Mouse (Mus musculus) right cerebral cortex, postnatal 25 days (tissue): ENCODE results near the gene Stat2.
"Not testable (repeated sequence)": the region's sequence is repeated elsewhere in the genome, so short reads cannot be mapped to it uniquely, and the experiment has no call there.

ENCODE experiments used
- DNase-seq: peaks from one replicate; pipeline ENCODE4 v3.0.0; 2022

Gene Stat2

DNA sequence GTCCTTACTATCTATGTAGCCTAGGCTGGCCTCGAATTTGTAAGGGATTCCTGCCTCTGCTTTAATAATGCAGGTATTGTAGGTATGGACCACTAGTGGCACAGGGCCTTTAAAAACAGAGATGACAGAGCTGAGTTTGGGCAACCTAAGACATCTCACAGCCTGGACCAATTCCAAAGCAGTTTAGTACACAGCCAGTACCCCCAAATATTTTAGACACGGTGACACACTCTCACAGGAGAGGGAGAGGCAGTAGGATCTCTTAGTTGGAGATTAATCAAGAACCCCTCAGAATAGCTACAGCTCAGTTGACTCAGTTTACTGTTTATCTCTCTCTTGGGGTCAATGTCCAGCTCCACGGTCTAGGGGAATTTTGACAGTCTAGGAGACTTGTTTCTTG, 32.0 kb downstream of the Stat2 start:
- no peak for DNase-seq

DNA sequence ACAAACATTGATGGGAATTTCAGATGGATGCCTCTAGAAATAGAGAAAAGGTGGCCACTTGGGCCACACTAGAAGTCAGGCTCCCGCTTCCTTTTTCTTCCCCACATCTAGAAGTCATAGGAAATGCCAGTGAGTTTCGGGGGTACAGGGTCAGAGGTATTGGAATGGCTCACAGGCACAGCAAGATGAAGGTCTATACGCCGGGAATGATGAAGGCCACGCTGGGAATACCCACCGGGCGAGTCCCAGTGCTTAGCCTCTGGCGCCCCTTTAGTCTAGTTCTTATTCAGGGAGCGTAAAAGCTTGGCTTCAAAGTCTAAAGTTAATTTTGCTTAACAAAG, 32.4 kb downstream of the Stat2 start:
- DNase-seq, result no peak

DNA sequence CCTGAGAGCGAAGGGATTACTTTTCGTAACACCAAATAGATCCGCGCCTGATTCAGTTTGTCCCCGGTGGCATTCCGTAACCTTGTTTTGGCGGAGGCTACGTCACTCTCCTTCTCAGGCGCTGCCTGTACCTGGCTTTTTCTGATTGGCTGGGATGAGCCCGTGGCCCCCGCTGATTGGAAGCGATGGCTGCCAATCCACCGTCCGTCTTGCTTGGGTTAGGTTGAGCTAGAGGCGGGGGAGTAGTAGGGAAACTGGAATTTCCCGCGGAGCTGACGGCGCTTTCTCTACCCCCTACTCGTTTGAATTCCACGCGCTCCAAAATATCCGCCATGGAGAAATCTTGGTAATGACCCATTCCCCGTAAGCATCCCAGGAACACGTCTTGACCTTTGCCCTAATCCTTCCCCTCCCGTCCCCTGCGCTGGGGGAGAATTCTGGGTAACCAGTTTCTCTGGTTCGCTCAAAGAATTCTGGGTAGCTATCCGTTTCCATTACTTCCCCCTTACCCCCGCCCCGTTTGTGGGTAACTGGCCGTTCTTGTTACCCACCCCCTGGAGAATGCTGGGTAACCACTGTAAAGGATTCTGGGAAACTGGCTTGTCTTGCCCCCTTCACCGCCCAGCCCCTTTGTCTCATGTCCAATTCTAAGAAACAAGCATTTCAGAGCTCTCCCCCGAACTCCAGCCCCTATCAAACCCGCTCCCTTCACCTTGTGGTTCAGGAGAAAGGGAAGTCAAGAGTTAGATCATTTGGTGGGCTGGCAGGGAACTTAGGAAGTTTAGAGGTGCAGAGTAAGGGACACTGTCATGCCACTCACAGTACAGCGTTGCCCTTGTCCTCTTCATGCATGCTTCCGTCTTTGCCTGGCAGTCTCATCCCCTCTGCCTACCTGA, 33.0 kb downstream of the Stat2 start, which contains the start of gene Pan2:
TSS of gene Pan2 (plus strand) at position 210 of the 896 bp plus-strand sequence.
- peak; percentile 100 for DNase-seq

DNA sequence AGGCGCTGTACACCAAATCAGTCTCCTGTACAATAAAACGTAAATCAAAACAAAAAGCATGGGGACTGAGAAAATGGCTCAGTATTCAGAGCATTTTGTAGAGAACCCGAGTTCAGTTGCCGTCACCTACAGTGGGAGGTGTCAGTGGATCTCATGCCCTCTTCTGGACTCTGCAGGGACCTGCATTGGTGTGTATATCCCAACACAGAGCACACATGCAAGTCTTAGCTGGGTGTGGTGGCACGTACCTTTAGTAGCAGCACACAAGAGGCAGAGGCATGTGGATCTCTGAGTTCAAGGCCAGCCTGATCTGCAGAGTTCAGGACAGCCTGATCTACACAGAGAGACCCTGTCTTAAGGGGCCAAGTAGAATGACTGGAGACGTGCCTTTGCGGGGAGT, 39.3 kb downstream of the Stat2 start:
- DNase-seq, result no peak

DNA sequence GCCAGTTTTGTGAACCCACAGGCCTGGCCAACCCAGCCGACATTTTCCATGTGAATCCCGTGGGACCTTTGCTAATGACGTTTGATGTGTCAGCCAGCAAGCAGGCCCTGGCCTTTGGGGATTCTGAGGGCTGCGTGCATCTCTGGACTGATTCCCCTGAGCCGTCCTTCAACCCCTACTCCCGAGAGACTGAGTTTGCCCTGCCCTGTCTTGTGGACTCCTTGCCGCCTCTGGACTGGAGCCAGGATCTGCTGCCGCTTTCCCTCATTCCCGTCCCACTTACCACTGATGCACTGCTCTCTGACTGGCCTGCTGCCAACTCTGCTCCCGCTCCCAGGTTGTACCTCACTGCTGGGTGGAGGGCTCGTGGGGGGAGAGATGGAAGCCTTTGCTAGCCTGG, 39.8 kb downstream of the Stat2 start:
- no peak for DNase-seq

DNA sequence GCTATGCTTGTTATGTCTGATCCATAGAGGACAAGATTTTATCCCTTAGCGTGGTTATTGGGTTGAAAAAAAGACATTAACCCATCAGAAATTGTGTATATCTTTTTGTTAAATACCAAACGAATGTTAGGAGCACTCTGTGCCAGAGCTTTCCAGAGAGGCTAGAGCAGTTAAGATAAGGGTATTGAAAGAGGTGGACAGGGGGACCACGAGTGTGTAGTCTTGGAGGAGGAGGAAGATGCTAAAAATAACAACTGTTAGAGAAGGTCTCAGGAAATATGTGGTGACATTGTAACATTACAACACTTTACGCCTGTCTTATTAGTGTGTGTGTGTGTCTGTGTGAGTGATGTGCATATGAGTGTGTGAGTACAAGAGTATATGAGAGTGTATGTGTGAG, 40.5 kb downstream of the Stat2 start:
- DNase-seq, result no peak

DNA sequence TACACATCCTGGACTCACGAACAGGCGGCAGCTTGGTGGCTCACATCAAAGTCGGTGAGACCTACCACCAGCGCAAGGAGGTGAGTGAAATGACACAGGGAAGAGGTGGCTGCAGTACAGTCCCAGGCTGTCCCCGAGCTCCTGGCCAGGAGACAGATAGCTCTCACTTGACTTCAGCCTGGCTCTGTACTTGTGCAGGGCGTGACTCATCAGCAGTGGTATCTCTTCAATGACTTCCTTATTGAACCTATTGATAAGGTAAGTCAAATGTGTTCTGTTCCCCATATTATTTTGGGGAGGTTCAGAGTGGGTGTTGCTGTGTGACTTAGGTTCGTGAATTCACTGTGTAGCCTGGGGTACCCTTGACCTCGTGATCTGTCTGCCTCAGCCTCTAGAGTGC, 45.2 kb downstream of the Stat2 start:
- no peak for DNase-seq

DNA sequence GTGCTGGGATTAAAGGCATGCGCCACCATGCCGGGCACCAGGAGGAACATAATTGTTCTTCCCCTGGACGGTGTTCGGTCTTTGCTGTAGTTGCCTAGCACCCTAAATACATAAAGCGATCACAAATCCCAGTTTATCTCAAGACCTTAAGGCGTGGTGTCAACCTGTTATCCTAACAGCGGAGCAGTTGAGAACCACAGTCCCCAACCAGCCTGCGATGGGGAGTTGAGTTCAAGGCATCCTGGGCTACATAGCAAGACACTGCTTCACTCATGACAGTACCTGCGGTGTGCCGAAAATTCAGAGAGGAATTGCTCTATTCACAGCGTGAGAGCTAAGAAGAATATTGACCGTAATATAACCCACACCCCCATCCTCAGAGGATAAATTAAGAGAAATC, 51.3 kb downstream of the Stat2 start:
- no peak for DNase-seq

DNA sequence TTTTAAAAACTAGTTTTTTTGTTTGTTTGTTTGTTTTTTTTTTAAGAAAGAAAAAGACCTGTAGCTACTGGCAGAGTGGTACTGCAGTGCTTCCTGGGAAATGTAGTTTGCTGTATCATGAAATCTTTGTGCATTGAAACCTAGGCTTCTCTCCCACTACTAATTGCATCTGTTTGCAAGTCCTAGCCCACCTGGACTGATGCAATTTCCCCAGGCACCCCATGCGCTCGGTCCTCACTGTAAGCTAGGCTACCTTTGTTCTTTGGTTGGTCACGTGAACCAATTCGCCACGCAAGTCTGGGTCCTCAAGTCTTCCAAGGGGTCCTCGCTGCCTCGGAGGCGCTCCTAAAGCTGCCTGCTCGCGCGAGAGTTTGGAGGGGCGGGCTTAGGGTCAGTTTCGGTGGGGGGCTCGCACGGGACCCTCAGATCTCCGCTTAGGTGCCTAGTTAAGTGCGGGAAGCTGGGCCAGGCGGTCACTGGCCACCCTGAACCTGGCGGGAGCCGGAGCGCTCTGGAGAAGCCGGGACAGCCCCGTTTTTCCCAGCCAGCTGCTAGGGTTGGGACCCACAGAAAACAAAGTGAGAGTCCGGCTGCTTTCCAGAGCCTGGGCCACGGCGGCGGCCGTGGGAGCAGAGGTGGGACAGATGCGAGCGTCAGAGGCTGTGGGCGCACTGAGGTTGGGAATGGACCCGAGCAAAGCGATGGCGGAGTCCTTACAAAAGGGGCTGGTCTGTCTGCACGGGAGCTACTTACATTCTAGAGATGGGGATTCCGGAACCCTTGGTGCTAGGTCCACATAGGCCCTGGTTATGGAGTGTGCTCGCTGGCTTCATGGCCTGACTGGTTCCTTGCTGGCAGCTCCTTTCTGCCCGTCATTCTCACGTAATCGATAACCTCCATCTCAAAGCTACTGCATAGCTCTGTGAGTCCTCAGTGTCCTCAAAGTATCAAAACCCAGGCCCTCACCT, 52.1 kb downstream of the Stat2 start, which contains the start of gene Cnpy2:
TSS of gene Cnpy2 (plus strand) at position 319 of the 968 bp plus-strand sequence.
- peak; percentile 87 for DNase-seq

DNA sequence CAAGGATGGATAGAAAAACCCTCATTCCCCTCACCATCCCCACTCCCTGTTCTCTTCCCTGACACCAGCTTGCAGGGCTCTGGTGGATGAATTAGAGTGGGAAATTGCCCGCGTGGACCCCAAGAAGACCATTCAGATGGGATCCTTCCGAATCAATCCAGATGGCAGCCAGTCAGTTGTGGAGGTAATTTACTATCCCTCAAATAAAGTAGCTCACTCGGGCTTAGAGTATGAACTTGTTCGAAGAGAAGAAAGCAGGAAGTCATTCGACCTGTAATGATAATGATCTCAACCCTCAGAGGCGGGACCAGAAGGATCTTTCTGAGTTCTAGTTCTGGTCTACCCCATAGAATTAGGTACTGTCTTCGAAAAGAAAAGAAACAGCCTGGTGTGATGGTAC, 53.2 kb downstream of the Stat2 start:
- DNase-seq, result no peak

DNA sequence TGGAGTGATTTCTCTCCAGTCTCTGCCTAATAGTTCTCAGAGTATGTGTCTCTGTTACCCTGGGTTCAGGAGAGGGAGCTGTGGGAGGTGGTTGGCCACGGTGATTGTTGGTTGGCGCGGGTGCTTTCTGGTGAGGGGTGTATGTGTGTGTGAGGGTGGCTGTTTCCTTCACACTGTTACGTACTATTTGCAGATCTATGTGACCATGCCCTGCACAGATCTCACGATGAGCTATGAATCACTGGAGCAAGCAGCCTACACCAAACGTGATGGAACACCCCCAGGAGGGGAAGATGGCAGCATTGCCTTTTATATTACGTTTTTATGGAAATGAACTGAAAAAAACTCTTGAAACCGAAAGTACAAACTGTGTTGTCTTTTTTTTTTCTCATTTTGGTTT, 56.5 kb downstream of the Stat2 start:
- no peak for DNase-seq

DNA sequence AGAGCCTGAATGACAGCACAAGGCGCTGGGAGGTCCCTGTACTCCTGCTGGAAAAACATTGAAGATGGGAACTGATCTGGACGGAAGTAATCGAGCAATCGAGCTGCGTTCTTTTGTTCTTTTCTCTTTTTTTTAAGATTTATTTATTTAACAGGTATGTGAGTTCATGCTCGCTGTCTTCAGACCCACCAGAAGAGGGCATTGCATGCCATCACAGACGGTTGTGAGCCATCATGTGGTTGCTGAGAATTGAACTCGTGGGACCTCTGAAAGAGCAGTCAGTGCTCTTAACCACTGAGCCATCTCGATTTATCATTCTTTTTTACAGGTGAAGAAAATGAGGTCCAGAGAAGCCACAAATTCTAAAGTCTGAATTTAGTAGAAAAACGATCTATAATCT, 57.3 kb downstream of the Stat2 start:
- DNase-seq, result no peak

DNA sequence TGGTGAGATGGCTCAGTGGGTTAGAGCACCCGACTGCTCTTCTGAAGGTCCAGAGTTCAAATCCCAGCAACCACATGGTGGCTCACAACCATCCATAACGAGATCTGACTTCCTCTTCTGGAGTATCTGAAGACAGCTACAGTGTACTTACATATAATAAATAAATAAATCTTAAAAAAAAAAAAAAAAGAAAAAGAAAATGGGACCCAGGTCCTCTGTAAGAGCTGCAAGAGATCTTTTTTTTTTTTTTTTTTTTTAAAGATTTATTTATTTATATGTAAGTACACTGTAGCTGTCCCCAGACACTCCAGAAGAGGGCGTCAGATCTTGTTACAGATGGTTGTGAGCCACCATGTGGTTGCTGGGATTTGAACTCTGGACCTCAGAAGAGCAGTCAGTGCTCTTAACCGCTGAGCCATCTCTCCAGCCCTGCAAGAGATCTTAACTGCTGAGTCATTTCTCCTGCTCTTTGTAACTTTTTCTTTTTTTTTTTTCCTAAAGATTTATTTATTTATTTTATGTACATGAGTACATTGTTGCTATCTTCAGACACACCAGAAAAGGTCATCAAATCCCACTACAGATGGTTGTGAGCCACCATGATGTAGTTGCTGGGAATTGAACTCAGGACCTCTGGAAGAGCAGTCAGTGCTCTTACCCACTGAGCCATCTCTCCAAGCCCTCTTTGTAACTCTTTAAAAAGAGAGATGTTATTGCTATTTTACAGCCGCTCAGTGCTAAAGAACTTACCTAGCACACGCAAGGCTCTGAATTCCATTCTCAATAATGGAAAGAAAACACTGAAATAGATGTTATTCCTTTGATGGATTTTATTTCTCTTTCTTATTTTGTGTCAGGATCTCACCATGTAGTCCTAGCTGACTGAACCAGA, 62.2 kb downstream of the Stat2 start:
- DNase-seq, result not testable (repeated sequence)

DNA sequence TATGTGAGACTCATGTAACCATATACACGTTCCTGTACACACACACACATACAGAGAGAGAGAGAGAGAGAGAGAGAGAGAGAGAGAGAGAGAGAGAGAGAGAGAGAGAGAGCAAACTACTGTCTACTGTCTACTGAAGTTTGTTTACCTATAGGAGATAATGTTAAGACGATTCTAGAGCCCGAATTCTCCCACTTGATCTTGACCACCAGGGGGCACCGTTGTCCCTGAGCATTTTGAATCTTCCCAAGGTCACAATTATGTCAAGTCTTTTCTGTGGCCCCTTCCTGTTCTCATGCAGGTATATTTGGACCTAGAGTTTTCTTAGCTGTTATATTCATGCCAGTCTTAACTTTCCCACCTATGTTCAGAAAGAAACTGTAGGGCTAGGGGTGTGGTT, 65.2 kb downstream of the Stat2 start:
- peak; percentile 31 for DNase-seq

DNA sequence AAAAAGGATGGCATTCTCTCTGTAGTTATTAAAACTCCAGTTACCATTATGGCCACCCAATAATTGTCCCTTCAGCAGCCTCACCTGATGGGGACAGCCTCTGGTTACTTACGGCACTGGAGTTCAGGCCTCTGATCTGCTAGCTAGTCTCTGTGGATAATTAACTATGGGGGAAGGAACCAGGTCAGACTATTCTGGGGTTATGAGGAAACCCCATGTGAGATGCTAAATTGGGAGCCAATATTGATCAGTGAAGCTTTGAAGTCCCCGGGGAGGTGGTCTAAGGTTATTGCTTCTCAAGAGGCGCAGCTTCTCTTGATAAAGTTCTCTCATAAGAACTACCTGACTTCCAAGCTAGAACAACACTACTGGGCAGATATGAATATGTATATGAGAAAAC, 65.8 kb downstream of the Stat2 start:
- no peak for DNase-seq

DNA sequence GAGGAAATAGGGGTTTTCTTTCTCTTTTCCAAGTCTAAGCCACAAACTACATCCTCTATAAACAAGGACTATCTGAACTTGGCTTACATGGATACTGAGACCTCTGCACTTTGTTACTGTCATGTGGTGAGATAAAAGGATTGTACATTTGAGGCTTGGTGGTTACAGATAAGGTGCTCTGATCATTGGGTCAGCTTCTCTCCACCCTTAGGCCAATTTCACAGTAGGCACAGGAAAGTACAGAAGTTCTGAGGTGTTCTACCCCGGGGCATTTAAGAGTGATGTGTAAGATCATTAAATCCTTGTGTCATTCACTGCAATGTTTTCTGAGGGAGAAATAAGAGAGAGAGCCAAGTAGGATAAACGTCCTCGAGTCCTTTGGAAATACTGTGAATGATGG, 66.2 kb downstream of the Stat2 start:
- DNase-seq, result no peak

DNA sequence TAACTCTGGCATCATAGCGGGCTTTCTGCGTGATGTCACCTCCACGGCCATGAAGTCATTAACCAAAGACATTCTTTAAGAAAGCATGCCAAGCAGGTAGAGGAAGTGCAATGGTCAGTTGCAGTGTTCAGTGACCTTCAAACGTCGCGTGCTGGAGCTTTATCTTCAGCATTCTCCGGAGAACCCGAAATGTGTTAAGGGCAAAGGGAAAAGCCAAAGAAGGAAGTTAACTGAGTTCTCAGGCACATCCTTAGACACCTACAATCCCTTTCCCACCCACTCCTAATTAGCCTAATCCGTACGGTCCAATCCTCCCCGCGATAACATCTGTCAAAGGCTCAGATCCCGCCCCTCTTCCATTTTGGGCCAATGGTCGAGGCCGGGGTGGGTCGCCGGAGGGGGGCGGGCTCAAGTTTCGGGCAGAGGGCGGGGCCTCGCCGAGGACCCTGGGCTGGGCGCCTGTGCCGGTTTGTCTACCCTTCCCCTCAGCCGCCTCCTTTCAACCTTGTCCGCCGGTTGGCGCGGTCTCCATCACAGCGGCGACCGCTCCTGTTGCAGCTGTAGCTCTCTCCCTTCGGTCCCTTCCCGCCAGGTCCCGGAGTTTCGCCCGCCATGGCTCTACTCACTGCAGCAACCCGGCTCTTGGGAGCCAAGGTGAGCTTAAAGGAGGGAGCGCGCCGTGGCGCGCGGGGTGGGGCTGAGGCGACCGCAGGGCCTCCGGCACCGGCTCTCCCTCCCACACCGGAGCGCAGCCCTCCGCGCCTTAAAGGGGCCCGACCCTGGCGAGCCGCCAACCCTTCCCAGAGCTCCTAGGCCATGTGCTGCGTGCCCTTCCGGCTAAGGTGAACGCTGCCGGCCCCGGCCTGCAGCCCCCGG, 67.2 kb downstream of the Stat2 start, which contains the start of gene Cs:
TSS of gene Cs (plus strand) at position 429 of the 876 bp plus-strand sequence.
- DNase-seq, result peak; percentile 96

DNA sequence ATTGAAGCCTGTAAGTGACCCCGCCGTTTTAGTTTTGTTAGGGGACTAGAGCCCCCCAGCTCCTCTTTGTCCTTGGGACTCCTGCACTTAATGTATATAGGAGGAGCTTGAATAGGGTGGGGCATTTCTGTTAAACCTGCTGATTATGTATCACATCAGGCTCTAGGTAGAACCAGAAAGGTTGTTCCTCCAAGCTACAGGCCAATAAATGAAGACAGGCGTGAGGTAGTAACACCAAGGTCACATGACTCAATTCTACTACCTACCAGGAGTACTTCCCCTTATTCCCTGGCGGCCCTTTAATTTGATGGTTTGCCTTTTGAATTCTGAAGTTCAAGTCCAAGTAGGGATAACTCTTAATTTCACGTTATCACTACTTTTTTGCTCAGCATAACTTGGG, 68.1 kb downstream of the Stat2 start:
- DNase-seq, result no peak

DNA sequence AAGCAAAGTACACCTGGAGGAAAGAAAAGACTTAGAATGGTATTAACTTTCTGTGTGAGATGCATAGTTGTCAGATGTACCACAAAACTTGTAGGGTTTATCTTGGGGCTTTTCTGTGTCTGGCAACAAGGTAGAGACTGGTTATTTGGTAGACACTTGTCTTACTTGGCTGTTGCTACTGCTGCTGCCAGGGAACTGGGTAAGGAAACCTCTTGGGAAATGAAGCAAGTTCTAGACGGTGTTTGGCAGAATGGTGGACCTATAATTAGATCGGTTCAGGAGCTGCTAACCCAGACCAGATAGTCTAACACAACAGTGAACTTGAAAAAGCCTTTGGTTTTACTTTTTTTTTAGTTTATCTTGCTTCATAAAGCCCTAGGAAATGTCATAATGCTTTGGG, 68.6 kb downstream of the Stat2 start:
- DNase-seq, result no peak

DNA sequence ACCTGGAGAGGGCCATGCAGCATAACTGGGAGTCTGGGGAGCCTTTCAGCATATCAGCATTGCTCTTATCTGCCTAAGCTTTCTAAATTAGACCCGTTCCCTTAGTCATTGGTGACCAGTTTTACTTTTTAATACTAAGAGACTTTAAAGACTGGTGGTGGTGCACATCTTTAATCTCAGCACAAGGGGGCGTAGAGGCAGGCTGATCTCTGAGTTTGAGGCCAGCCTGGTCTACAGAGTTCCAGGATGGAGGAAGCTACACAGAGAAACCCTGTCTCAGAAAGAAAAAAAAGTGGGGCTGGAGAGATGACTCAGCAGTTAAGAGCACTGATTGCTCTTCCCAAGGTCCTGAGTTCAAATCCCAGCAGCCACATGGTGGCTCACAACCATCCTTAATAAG, 69.9 kb downstream of the Stat2 start:
- no peak for DNase-seq
